Mouse (Mus musculus) liver, adult (tissue): Measurements from ENCODE around the gene Il17rd.

Source experiments
- GATA4 ChIP-seq: IDR thresholded peaks from 2 replicates; pipeline ENCODE4 v1.6.1; 2014; ENCODE audit warnings: mild to moderate bottlenecking, low read length; ENCODE audit not compliant: insufficient replicate concordance

Gene Il17rd

DNA sequence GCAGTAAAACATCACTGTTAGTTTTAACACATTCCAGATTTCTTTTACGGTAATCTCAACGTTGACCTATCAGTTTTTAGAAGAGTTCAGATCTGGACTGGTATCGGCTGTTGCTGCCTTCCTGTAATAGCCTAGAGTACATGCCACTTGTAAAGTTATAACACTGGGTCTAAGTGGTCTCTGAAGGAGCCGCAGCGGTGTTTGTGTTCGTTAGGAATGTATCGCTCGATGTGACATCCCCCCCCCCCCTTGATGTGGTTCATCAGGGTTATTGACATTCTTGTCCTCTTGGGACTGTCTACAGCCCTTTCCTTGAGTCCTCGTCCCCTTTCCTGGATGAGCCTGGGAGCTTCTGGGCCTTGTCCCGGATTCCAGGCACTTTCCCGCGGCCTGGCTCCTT lies 1.7 kb downstream of the Il17rd start:
- no peak for TF ChIP-seq GATA4

DNA sequence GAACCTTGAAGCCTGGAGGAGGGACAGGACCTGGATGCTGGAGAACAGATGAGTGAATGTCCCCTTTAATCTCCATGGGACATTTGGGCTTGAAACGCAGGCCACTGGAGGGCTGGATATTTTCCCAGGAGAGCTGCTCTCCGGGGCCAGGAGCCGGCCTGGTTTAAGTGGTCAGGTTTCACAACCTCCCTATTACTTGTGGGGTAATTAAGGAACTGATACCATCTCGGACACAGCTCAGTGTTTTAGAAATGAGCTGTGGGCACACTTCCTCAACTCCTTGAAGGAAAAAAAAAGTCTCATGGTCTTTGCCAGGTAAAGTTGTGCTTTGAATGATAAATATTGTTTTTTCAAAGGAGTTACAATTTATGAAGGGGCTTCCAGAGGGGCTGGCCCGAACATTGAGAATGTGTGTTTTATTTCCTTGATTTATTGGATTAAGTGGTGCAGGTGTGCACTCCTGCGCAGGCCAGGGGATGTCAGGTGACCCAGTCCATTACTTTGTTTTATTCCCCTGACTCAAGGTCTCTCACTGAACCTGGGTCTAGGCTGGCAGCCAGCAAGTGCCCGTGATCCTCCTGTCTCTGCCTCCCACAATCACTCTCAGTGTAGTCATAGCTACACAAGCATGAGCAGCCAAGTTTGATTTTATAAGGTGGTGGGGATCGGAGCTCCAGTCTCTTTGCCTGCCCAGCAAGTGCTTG lies 3.7 kb downstream of the Il17rd start:
- no peak for TF ChIP-seq GATA4

DNA sequence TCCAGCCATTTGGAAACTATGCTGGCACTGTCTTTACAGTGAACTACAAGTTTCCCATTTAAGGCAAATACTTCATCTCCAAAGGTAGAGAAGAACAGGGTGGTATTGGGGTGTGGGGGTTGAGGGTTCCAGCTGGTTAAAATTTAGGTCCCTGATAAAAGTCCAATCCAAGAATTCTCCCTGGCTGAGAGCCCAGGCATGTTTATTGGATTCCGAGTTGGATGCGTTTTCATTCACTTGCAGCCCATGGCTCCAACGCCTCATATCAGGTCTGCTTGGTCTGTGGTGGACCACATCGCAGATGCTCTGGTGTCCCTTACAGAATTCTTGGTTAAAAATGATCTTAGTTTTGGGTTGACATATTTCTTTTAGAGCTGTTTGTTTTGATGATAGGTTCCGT lies 4.7 kb downstream of the Il17rd start:
- no peak for TF ChIP-seq GATA4

DNA sequence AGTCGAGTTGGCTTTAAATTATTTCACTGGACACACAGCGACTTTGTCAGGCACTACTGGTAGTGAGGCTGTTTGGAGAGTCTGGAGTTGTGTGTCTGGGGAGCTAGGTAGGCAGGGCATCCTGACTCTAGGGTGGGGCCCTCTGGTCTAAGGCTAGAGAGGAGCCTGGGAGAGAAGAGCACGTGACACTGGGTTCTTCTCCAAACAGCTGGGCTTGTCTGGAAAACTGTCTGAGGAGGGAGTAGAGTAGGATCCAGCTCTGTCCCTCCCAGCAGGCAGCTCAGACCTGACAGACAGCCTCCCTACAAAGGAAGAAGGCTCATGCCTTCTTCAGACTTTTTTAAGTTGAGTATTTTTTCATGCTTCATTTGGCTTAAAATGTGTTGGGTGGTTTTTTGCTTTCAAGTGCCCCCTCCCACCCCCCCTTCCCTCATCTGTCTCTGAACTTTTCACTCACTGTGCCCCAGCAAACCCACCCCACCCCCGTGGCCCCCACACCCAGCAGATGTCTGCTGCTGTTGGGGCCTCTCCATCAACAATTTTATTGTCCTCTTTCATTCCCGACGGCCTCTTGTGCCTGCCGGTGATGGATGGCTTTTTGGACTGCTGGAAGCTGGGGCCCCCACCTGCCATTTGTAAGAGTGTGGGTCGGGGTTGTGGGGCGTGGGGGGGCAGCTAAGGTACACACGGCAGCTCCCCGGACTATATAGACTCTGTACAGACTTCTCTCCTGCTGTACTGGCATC lies 5.7 kb downstream of the Il17rd start:
- TF ChIP-seq GATA4 = no peak

DNA sequence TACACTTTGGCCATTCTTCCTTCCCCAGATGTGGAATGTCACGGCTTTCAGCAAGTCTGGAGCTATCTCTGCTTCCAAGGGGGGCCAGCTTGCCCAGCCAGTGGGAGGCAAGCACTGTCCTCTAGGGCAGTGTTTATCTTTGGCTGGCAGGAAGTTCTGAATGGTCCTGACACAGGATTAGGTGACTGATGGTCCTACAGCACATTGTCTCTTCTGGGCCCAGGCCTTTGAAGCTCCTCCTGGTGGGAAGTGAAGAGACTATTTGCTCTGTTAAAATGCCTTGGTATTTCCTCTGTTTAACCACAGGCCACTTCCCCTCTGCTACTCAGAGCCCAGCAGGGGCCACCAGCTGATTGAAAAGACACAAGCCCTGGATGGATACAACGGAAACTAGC lies 6.2 kb downstream of the Il17rd start:
- no peak; the same call in 1 of the 2 replicates for TF ChIP-seq GATA4

DNA sequence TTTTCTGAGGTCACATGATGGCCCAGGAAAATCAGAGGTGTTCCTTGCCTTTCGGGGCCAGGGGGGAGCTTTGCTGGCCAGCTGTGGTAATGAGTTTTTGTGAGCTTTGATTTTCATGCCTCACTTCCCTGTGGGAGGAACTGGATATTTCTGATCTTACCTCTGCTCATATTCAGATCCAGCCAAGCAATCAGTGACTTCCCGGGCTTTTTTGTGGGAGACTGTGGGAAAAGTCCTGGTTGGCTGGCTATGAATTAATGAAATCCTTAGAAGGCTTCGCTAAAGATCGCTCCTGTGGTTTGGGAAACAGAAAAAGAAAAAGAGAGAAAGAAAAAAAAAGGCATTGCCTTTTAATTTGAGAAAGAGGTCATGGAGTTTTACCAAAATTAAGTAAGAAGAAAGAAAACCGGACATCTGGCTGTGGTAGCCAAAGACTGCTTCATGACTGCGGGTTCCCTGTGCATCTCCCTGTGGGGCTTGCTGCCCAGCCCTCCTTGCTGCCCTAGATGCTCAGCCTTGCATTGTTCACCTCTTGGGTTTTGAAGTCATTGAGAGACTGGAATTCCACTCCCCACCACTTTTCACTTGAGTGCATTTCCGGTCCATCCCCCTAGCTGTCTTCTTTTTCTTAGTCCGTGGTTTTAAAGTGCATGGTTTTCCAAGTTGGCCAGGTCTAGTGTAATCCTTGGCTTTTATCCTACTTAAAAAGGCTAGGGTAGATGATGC lies 9.7 kb downstream of the Il17rd start:
- no peak for TF ChIP-seq GATA4

DNA sequence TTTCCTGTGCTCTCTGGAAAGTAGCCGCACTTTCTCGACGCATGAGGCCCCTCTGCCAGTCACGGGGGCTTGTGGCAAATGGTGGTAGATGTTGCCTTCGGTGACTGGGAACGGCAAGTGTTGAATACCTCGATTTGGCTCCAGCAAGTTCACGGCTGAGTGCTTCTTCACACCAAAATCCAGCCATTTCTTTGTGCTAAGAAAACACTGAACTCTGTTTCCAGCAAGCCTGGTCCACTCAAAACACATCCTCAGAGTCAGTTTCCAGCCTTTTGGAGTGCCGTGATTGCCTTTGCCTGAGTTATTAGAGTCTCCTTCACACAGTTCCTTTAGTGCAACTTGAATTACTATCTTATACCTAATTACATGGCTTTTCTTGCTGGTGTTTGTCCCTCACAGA lies 11.3 kb downstream of the Il17rd start:
- TF ChIP-seq GATA4 = no peak

DNA sequence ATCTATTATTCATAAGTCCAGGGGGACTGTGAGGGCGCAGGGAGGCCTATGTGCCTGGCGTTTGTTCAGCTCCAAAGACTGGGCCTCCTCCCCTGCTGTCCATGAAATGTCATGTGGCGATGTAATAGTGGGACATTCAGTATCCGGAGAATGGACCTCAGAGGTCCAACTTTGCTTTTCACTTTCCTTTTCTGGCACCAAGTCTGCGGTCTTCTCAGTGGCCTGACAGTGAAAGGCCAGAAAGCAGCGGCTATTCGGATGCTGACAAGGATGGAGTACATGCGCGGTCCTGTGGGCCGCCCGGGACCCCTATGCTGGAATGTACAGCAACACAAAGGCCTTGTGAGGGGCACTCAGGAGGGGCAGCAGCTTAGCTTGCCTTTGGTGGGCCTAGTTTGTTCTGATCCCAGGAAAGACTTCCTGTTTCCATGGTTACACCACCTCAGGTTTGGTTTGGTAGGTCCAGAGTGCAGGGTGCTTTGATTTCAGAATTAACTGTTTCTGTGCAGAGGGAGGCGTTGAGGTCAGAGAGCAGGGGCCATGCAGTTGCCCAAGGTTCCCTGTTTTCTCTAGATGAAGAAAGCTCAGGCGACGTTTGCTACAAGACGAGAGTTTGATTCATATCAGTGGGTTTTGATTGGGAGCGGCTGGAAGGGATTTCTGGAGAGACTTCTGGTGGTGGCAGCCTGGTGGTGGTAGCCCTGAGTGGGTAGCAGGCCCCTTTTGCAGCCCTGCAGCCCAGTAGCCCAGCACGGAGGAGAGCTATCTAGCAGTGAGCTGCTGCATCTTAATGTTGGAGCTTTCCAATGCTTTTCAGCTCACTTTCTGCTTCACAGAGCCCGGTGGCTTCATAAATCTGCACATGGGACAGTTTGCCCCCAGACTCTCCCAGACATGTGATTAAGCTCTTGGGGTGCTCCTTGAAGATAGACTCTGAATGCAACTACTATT lies 12.1 kb downstream of the Il17rd start:
- TF ChIP-seq GATA4 = no peak

DNA sequence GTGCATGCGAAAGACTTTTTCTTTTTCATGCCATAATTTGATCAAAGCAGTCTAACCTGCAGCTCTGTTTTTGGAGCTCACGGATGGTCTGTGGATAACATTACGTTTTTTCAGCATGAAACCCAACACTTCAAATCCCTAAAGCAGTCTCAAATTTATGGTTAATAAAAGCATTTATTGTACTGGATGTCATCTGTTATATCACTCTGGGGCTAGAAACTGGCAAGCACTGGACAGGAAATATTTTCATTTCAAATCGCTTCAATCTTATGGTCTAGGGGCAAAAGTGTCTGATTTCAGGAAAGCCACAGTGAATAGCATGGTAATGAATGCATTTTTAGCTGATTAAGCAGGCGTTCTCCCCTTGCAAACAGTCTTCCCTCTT lies 12.8 kb downstream of the Il17rd start:
- no peak for TF ChIP-seq GATA4

DNA sequence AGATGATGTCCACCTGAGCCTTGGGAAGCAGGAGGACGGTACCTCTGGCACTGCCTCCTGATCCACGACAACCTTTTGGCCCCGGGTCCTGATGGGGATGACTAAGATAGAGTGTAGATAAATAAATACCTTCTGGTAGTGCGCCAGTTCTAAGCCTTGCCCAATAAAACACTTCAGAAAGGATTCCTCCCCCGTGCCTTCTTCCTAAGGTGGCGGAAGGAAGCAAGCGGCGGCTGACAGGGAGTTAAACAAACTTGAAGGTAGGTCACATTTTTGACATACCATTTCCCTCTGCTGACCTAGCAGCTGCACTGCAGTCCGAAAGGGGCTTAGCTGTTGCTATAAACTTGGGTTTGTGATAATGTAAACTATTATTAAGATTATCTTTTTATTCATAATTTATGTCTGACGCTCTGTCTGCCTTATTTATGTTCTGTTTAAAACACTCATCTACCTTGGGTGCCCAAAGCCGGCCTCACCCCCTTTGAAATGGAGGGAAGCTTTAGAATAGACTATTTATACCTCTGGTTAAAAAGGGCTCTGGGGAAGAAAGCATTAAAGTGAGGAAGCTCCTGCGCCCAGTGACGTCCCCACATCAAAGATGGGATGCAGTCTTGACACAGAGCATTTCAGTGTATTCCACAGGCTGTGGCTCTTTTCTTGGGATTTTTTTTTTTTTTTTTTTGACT lies 19.9 kb downstream of the Il17rd start:
- TF ChIP-seq GATA4 = no peak

DNA sequence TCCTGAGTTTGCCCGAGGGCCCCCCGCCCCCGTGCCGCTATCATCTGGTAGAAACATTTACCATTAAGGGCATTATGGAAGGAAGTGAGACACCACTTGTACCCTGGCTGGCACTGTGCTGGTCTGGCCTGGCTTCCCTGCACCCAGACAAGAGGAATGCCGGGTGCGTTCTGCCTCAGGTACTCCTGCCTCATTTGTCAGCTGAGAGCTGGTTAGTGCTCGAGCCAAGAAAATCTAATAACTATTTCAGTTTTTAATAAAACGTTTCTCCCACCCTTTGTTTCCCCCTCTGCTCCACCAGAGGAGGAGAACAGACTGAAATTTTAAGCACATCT lies 20.4 kb downstream of the Il17rd start:
- no peak for TF ChIP-seq GATA4

DNA sequence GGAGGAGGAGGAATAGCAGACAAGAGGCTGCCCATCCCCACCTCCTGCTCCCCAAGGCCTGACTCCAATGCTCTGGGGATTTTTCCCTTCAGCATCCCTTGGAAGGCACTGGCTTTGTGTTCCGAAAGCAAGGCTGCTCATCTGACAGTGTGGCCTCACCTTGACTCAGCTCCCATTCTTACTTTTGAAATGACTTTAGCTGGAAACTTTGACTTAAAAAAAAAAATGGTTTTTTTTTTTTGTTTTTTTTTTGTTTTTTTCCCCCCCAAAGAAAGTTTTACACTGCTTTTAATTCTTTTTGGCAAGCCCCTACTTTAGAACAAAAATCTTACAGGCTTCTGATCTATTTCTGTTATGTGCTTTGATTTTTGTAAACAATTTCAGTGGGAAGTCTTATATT lies 24.6 kb downstream of the Il17rd start:
- no peak for TF ChIP-seq GATA4

DNA sequence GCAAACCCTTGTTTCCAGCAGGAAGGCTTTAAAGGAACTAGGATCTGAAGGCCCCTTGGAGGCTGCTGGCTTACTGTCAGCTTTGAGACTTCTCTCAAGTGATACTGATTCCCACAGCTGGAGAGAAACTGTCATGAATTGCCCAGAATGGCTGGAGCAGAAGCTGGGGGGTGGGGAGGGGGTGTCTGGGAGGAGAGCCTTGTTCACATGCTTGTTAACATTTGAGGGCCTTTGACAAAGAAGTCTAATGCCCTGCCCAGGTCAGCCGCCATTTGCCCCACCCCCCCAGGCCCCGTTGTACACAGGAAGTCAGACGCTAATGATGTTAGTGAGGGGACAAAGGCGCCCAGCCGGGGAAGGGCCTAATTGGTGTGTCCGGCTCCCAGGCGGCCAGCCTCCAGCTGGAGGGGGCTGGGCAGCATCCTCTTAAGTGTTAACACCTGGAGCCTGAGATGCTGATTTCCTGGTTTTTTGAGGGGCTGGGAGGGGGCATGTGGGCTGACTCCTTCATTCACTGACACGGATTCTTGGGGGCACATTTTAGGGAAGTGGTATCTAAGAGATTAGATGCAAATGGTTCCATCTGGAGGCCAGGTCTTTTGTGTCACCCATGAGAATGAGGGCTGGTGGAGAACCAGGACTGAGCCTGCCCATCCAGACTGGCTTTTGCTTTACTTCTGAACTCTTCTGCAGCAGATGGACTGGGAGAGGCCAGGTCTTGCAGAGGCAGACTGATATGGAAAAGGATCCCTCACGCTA lies 27.6 kb downstream of the Il17rd start:
- TF ChIP-seq GATA4 = no peak

DNA sequence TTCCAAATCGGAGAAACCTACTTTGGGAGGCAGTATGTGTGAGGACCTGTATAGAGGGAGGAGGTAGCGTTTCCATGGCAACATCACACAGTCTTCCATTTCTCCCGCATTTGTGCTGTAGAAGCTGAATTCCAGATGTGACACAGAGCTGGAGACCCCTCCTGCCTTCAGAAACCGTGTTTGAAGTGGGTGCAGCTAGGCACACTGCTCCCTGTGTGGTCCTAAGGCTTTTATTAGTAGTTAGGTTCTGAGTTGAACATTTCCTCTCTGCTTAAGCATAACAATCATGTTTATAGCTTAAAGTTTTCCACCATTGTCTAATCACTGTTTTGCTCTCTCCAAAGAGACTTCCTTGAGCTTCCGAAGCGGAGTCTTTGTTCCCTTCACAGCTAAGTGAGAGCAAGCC lies 29.1 kb downstream of the Il17rd start:
- no peak for TF ChIP-seq GATA4

DNA sequence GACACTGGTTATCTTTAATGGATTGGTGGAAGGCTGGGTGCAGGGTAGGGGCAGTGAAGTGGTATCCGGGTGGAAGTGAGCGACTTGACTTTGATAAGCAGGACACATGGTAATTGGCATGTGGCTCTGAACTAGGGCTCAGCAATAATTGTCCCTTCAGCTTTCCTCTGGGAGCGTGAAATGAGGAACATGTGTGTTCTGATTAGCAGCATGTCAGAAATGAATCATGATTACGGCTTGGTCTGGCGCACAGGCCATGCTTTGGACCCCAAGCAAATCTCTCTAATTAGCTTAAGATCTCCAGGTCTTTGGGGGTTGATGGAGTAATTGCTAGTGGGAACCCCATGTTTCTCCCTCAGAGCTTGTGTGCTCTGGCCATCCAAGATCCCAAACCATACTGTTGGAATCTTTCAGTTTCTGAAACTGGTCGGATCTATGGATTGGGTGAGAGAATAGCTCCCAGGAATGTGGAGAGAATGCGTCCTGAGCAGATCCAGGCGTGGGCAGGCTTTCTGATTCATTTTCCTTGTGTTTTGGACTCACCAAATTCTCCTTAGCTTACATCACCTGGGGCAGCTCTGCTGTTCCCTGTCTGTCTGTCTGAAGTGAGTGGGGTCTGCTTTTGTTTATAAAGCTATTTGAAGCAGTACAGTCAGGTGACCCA lies 30.8 kb downstream of the Il17rd start:
- TF ChIP-seq GATA4 = no peak
